Mouse (Mus musculus): ENCODE data around the gene Olfr461.

- no peak for TF ChIP-seq CTCF (conservative IDR thresholded peaks at IDR 0.05; ENCODE audit: low read length)
- TF ChIP-seq POU5F1 (IDR thresholded peaks at IDR 0.05; ENCODE audit: borderline replicate concordance, low read length), result no peak
- TF ChIP-seq NANOG (IDR thresholded peaks at IDR 0.05; ENCODE audit: borderline replicate concordance, low read length), result no peak
Measured at GRCm38 (mm10) chr6:40594804-40595550, 40.1 kb upstream of the Olfr461 start.
